Mouse (Mus musculus) gastrocnemius, postnatal 14 days (tissue): ENCODE results near the gene Myo15b. TPM values are rescaled to one million over a fixed set of nuclear protein-coding genes. Genes with fewer than 3 reads are reported as not detected.
A peak's percentile ranks its signal among the peaks of the same experiment; 100 is the strongest.
"Not testable (repeated sequence)": the region's sequence is repeated elsewhere in the genome, so short reads cannot be mapped to it uniquely, and the experiment has no call there.

Experiments
- DNase-seq: peaks from one replicate; pipeline ENCODE4 v3.0.0; 2021; ENCODE audit warnings: mixed read lengths
- intact Hi-C: fragments of 180-260 bp; cut with DNase I; formaldehyde crosslinking; loops from one replicate; pipeline ENCODE4 v1.15.1; 2025; ENCODE audit warnings: low total_unique reads
- total RNA-seq, 2 experiments: library from RNA; stranded (reverse); gene quantifications; 2 replicates each; pipeline ENCODE4 v1.2.3; 2021

Myo15b gene
- total RNA-seq, 2 experiments from 2014 or later = 0.09 TPM; not detected in 1

DNA sequence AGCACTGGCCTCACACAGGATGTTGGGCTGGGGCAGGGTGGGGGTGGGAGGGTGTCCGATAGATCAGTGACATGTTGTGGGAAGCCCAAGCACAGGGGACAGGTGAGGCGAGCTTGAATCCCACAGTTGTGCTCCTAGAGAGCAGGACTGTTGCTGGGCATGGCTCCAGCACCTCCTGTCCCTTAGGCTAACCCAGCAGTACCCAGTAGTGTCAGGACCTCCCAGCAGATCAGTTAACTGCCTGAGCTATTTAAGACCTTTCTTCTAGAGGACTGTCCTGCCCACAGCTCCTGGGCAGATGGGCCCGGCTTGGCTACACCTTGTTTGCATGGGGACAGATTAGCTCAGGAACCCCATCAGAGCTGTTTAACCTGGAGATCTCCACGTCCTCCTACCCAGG lies 29.2 kb upstream of the Myo15b start:
- no peak for DNase-seq
- intact Hi-C loops = no loop called here

DNA sequence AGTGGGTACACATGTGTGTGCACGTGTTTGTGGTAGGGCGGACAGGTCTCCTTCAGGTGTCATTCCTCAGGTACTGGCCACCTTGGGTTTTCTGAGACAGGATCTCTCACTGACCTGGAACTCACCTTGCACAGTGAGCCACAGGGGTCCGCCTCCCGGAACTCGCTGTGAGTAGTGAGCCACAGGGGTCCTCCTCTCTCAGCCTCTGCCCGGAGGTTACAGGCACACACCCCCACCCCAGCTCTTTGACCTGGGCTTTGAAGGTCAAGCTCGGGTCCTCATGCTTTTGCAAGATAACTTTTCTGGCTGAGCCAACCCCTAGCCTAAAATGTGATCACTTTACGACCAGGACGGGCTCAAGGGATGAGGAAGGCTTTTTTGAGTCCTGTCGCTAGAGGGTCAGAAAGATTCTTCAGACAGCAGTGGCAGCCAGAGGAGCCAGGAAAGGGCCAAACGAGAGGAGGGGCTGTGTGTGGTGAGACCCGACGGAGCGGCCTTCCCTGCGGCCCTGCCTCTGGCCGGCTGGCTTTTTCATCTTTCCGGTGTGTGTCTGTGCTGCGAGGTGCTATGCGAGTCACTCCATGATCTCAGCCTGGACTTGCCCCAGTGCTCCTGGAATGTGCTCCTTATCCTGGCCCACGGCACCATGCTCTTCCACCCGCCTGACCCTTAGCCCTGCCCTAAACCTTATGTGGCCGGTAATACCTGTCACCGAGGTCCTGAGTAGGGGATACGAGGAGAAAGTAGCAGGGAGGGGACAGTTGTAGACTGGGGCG lies 27.5 kb upstream of the Myo15b start:
- DNase-seq = no peak
- intact Hi-C loops = no loop called here

DNA sequence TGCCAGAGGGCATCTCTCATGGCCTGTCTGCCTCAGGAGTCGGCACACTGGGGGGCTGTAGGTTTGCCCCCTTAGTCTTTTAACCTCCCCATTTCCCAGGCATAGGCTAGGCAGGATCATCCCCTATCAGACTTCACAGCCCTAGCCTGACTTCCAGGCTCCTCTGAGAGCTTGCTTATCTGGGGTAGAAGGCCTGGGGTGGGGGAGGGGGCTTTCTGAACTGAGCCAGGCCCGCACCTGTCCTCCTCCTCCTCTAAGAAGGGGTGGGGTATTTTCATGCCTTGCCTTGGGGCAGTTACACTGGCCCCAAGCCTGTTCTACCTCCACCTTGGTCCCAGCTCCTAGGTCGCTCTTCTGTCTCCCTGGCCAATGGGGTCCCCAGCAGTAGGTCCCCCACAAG lies 26.7 kb upstream of the Myo15b start:
- DNase-seq = no peak
- intact Hi-C loops = no loop called here

DNA sequence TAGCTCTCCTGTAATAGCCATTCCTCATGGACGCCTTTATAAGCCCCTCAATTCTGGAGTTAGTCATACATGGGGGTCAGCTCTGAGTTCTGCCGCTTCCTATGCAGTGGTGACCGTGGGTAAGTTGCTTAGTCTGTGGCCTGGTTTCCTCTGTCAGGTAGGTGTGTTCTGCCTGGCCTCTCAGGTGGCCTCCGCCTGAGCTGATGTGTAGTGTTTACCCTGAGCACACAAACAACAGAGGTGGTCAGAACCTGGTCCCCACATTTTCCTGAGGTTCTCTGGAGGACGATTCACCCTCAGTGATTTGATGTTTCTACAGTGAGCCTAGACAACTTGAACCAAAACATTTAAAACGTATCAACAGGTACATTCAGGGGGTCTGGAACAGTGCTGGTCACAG lies 26.1 kb upstream of the Myo15b start:
- intact Hi-C loops = no loop called here

DNA sequence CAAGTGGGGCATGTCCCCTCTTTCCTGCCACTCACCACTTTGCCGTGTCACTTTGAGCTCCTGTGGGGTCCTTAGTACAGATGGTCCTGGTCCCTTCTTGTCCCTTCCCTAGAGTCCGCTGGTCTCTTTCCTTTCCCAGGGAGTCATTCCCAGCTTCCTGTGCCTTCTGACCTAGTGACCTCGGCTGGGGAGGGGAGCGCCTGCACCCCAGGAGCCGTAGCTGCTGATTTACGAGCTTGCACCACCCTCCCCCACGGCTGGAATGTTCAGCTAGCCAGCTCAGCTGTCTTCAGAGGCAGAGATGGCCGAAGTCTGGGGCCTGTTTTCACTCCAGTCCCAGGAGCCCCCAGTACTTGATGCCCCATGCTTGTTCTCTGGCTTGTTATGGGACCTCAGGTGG lies 25.7 kb upstream of the Myo15b start:
- intact Hi-C loops = no loop called here
- peak; percentile 72 for DNase-seq

More for the DNA sequence above, 26.1 kb upstream of the Myo15b start:
- DNase-seq = no peak

DNA sequence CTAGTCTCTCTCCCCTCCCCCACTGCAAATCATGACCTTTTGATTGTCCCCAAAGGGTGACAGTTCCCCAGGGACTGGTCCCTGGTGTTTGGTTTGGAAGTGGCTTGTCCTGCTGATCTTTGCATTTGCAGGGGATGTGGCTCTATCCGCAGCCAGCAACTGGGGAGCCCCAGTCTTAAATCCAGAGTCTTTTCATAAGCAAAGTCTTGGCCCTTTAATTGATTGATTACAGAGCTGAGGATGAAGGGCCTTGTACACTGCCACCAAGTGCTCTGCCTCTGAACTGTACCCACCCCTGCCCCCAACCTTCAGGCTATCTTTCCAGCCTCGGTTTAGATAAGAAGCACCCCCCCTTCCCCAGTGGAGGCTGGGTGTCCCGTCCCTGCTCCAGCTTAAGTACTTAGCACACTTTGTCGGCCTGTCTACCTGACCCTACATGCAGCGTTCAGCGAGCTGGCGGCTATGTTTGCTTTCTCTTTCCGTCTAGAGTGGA lies 25.1 kb upstream of the Myo15b start:
- intact Hi-C loops = no loop called here
- DNase-seq = no peak

DNA sequence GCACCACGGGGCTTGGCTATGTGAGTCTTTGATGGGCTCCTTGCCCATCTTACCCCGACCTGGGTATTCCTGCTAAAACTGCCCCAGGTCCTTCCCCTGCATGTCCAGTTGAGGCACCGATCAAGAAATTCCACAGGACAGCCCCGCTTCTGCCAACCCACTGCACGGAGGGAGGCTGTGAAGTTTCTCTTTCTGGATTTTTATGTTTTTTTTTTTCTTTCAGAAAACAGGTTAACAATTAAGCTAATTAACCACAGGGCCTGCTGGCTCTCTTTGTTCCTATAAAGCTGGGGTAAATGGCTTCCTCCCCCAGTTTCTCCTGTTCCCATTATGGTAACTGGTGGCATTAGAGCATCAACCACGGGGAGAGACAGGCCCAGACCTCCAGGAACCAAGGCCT lies 24.2 kb upstream of the Myo15b start:
- intact Hi-C loops = no loop called here
- no peak for DNase-seq

DNA sequence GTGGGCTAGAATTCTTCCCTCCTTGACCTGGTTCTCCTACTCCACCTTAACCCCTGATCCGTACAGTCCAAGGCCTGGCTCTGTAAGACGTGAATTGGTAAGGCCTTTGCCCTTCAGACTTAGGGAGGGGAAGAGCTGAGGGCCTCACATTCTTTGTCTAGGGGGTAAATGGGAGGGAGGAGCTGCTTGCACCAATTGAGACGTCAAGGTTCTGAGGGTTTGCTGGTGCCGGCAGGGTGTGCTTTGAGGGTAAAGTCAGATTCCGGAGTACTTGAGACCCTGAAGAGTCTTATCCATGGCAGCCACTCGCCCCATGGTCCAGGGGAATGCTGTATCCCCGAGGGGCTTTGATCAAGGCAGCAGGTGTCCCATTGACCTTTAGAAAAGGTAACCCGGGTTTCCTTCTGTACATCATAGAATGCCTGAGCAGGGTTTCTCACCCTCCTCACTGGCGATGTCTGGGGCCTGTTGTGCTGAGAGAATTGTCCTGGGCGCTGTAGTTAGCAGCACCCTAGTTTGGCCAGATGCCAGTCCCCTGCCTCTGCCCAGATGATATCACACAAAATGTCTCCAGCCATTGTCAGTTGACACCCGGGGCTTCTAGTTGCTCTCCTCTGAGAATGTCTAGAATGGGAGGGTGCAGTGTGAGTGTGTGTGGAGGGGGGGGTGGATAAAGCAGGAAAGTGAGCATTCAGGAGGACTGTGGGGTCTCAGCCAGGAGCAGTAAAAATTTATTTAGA lies 21.4 kb upstream of the Myo15b start:
- DNase-seq = no peak
- intact Hi-C loops = no loop called here

DNA sequence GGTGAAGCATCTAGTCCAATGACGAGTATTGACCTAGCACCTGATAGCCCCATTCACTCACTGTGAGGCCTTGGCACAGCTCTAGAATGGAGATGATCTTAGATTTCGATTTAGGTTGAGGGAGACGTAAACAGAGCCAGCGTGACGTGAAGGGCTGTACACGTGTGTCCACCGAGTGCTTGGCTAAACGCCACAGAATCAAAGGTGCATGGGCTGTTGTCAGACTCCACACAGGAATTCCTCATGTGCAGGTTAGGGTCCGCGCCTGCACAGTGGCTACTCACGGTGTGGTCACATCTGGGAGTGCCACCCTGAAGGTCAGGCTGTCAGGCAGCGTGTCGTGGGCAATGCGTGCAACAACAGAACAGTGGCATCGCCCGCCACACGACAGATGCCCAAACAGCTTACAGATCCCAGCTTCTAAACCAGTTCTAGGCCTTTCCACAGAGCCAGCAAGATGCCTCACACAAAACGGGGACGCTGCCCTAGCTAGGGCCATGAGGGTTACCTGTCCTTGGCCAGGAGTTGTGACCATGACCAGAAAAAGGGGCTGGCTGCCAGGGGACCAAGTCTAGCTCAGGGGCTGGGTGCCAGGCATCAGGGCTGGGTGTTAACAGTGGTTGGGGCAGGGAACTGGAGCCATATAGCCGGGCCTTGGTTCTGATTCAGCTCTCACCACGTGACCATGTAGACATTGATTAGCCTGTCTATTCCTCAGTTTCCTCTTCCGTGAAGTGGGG lies 20.4 kb upstream of the Myo15b start:
- no peak for DNase-seq
- intact Hi-C loops = no loop called here

DNA sequence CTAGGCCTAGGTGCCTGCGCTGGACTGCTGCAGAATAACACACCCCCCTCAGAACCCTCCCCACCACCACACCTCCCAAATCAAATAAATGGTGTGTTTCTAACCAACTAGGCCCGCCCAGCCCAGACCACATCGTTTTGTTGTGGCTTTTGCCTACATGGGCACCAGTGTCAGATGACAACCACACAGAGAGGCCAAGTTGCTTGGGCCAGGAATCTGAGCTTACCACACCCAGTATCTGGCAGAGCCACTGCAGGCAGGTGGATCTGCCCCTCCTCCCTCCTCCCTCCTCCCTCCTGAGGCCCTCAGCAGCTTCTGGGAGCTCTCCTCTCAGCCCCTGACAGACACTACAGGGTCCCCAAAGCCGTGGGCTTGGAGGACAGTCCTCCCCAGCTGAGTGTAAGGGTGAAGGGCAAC lies 19.3 kb upstream of the Myo15b start:
- intact Hi-C loops = no loop called here
- DNase-seq = peak; percentile 53

DNA sequence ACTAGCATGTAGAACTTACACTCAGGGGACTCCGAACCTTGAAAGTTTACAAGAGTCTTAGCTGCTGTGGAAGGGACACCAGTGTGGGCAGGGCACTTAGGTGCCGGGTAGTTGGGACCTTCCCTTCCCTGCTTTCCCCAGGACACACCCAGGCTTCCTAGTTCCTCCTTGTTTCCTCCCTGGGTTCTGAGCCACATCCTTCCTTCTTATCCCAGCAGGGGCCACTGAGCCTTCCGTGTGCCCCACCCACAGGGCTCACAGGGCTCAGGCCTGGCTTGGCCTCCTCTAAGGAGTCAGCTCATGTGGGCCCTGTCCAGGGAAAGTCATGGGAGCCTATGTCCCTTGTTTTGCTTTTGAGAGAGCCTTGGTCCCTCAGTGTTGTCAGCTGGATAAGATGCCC lies 18.5 kb upstream of the Myo15b start:
- intact Hi-C loops = no loop called here
- DNase-seq = no peak

DNA sequence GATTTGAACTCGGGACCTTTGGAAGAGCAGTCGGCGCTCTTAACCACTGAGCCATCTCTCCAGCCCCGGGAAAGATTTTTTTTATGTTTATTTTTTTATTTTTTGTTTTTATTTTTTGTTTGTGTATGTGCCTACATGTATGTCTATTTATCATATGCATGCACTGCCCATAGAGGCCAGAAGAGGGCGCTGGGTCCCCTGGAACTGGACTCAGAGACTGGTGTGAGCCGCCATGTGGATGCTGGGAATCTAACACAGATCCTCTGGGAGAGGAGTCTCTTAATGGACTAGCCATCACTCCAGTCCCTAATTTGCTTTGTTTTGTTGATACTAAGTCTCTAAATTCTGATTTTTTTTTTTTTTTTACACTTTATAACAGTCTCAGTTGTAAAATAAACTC lies 17.2 kb upstream of the Myo15b start:
- intact Hi-C loops = no loop called here
- DNase-seq = no peak

DNA sequence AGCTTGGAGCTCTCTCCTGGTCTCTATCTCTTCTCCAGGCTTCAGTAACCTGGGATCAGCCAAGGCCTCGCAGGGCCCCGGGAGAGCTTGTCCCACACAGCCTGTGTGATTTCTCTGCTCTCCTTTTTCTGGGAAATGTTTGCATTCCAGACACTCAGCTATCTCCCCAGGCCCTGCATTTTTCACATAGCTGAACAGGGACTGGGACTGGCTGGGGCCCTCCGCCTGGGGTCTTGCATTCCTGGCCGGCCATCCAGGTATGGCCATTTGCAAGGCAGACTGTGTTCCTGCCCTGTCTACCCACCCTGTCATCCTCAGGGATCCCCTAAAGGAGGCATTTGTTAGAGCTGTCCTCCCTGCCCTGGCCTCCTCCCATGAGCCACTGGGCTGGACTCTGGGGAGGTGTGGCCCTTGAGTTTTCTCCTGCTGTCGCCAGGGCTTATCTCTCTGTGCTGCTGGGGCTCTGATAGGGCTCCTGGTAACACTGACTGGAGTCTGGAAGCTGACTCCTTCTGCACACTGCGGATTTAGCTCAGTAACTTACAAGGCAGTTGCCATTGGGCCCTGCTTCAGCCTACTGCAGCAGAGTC lies 16.1 kb upstream of the Myo15b start:
- intact Hi-C loops = no loop called here
- DNase-seq = no peak

DNA sequence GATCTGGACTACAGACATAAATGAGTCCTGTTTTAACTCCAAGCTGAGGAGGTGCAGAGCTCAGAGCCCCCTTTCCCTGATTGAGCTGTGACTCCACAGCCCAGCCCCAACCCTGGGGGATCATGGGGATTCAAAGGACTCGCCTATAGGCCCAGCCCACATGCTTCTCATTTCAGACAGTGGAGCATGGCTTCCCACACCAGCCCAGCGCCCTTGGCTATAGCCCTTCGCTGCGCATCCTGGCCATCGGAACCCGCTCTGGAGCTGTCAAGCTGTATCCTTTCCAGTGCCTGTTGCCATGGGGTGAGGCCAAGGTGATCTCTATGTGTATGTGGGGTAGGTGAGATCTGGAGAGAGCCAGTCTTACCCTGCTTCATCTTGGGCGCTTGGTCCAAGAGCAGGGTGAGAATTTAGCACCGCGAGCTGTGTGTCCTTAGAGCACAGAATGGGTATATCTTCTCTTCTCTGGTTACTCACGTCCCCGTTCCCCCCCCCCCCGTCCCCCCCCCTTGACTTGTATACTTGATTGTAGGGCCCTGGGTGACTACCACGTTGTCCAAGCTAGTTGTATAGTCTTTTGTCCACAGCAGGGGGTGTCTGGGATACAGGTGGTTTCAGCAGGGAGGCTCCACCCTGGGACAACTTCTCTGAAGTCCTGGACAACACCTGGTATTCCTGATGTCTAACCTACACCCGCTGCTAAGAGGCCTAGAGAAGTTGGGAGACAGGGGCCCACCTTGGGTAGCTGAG lies 14.9 kb upstream of the Myo15b start:
- DNase-seq = no peak
- intact Hi-C loops = no loop called here

DNA sequence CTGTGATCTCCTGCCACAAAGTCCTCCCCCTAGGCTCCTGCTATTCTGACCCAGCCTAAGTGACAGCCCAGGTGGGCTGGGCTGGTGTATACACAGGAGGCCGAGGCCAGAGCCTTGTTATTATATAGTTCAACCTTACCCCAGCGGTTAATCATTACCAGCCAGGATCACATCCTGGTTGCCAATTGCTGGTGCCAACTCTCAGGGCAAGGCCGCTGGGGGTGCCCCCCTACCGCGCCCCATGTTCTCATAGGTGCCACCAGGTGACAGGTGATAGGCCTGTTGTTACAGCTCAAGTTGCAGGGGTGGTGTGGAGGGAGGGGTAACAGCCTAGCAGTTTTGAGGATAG lies 14.3 kb upstream of the Myo15b start:
- no peak for DNase-seq
- intact Hi-C loops = no loop called here

DNA sequence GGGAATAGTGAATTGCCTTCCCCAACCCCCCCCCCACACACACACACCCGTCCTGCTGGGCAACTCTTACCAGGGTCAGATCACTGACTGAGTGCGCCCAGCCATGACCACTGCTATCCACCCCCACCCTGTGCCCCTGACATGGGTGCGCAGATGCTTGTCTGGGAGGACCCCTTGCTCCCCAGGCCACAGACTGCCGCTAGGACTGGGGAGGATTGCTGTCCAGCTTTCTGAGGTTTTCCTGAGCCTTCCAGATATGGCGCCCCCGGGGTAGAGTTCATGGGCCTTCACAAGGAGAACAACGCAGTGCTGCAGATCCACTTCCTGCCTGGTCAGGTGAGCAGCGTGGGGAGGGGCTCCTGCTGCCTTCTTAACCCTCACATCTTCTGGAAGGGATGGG lies 14.0 kb upstream of the Myo15b start:
- intact Hi-C loops = no loop called here
- no peak for DNase-seq

DNA sequence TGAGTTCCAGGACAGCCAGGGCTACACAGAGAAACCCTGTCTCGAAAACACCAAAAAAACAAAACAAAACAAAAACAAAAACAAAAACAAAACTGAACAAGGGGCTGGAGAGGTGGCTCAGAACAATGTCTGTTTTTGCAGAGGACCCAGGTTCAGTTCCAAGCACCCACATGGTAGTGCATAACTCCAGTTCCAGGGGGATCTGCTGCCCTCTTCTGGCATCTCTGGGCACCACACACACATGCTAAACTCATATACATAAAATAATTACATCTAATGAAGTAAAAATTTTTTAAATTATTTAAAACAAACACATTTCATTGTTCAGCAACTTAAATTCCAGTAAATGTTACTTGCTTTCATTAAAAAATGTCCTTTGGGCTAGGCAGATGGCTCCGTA lies 12.4 kb upstream of the Myo15b start:
- intact Hi-C loops = no loop called here
- no peak for DNase-seq

DNA sequence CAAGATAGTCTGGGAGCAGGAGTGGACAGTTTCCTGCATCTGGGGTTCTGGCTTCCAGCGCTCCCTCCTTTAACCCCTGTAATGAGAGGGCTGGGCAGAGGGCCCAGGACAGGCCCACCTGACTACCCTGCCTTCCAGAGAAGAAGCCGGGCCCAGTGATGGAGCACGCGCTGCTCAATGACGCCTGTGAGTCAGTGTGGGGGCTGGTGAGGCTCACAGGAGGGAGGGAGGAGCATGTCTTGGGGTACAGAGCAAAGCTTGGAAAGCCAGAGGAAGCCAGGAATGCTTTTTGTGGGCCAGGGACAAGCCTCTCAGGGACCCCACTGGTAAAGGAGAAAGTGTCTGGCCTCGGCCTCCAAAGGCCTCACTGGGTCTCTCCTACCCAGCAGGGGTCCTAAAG lies 3.5 kb upstream of the Myo15b start:
- intact Hi-C loops = no loop called here
- DNase-seq = no peak

DNA sequence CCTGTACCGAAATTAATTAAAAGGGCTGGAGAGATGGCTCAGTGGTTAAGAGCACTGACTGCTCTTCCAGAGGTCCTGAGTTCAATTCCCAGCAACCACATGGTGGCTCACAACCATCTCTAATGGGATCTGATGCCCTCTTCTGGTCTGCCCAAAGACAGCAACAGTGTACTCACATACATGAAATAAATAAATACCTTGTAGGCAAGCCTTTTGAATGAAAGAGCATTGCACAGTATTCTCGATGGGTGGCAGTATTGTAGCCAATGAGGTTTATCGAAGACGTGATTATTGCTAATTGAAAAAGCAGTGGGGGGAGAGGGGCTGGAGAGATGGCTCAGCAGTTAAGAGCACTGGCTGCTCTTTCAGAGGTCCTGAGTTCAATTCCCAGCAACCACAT lies 1.1 kb upstream of the Myo15b start:
- intact Hi-C loops, DNase-seq: not testable (repeated sequence)
